Mouse (Mus musculus) lung, adult 18-20 months (tissue): ENCODE results near the gene Rtn3.
A peak's percentile ranks its signal among the peaks of the same experiment; 100 is the strongest.
"Not testable (repeated sequence)": the region's sequence is repeated elsewhere in the genome, so short reads cannot be mapped to it uniquely, and the experiment has no call there.

Source experiments
- DNase-seq, 2 experiments: peaks; one replicate each; pipeline ENCODE4 v3.0.0; 2022; ENCODE audit warnings: mixed read lengths in 2 of 2

The Rtn3 gene

DNA sequence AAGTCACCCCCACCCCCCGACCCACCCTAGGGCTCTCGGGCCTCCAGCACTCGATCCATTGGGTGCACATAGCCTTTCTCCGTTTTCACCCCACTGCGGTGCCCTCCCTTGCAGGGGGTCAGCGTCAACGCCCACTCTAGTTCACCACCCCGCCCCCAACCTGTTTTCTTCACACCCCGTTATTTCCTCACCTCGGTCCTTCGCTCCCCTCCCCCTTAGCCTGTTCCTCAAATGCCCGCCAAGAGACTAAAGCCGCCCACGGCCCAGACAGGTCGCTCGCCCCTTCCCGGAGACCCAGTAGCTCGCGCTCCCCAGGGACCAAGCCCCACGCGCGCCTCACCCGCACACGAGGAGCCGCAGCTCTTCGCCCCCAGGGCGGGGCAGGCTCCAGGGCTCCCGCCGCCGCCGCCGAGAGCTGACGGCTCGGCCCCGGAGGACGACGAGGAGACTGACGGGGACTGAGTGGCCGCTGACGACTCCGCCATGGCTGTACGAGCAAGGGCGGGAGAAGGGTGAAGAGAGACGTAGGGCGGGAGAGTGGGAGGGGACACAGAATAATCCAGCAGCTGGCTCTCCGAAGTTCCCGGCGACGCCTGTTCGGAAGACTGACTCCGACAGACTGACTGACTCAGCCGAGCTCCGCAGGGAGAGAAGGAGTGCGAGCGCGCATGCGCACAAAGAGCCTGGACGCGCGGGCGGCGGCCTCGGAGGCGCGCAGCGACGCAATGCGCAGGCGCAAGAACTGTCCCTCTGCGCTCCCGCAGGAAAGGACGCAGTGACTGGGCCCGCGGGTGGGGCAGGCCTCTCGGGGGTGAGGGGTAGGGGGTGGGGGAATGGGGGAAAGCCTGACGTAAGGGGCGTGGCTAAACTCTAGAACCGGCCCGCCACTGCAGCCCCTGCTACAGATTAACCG is at the start of gene Rtn3:
TSS of gene Rtn3 (minus strand) at position 683 of the 913 bp plus-strand sequence.
- peak; percentile 96 to 97 for DNase-seq

- DNase-seq = no peak
Observed at GRCm38 (mm10) chr19:7531906-7532305, 48.8 kb upstream of the Rtn3 start.

GRCm38 (mm10) chr19:7528639-7529428 is 45.8 kb upstream of the Rtn3 start:
- DNase-seq = peak; percentile 21 to 35

DNA sequence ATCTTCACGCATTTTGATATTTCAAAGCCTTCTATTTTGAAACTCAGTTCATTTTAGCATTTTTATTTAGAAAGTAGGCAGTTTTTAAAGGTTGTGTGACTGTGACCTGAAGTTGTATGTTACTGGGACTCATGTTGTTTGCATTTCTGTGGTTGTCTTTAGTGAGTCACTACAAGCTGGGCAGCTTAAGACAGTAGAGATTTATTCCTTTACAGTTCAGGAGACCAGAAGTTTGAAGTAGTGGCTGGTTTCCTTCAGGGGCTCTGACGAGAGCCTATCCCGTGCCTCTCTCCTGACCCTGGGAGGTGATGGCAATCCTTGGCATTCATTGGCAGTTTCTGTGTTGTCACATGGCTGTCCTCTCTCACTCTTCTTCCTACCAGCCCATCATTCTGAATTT is 41.8 kb upstream of the Rtn3 start:
- no peak for DNase-seq

DNA sequence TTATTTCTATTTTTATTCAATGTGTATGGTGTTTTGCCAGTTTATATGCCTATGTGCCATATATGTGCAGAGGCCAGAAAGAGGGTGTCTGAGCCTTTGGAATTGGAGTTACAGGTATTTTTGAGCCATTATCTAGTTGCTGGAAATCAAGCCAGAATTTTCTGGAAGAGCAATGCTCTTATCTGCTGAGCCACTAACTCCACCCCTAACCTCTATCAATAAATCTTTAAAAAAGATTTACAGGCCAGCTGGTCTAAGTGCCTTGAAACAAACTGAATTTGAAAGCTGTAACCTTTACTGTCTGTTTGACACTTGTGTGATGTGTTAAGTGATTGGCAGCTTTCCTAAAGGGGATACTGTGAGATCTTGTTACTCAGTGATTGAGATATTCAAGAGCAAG is 40.7 kb upstream of the Rtn3 start:
- no peak for DNase-seq

DNA sequence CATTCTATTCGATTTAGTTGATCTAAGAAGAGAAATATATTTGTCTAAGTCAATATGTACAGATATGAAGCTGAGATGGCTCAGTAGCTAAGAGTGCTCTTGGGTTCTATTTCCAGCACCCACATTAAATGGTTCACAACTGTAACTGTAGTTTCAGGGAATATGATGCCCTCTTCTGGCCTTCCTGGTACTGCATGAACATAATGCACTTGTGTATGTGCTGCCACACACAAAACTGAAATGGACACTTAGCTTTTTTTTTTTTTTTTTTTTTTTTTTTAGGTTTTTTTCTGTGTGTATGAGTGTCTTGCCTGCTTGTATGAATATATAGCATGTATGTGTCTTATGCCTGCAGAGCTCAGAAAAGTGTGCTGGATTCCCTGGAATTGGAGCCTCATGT is 40.2 kb upstream of the Rtn3 start:
- DNase-seq = no peak

DNA sequence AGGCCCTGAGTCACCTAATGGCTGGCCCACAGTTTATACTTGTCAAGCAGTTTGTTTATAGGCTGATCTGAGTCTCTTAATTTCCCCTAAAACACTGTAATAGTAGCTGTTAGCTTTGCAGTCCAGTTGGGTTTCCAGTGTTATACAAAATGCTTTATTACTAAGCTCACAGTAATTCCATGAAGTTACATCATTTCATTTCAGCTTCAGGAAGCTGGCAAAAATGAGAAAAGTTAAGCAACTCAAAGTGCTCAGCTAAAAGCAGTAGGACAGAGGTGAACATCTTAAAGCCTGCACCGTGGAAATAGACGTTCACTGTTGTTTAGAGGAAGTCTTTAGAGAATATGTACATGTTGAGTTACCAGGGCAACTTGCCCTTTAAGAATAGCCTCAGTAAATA is 39.8 kb upstream of the Rtn3 start:
- DNase-seq = no peak

DNA sequence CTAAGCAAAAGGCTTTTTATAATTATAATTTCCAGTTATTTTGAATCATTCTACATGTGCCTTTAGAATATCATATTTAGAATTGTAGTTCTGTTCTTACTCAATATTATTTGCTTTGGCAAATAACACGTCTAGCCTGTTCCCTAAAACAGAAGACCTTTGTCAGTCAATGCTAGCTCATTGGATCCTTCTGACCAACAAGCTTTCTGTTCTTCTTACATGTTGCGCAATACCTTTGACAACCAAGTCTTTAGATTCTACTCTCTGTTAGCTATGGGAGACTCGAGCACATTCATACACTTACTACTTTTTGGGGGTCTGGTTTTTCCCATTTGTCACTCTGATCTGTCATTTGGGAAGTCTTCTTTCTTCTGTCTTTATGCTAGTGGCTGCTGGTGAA is 38.5 kb upstream of the Rtn3 start:
- no peak for DNase-seq

DNA sequence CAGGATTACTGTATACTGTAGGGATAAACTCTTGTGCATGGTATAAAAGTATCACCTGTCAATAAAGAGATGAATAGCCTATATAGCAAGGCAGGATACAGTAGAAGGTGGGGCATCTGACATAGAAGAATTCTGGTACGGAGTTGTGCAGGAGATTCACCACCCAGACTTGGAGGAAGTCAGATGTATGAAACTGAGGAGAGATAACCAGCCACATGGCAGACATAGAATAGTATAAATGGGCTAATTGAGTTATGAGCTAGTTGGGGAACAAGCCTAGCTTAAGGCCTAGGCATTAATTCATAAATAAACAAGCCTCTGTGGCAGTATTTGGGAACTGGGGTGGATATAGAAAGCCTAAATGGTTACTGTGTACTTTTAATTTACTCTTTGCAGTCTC is 33.4 kb upstream of the Rtn3 start:
- no peak for DNase-seq

DNA sequence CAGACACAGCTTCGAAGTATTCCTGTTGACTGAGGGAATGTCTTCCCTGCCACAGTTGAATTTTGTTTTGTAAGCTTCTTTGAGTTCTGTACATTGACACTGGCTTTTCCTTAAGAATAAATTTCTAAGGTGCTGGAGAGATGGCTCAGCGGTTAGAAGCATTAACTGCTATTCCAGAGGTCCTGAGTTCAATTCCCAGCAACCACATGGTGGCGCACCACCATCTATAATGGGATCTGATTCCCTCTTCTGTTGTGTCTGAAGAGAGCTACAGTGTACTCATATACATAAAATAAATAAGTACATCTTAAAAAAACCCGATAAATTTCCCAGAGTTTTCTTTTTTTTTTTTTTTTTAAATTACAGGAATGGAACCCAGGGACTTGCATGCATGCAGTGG is 24.9 kb upstream of the Rtn3 start:
- DNase-seq = no peak

DNA sequence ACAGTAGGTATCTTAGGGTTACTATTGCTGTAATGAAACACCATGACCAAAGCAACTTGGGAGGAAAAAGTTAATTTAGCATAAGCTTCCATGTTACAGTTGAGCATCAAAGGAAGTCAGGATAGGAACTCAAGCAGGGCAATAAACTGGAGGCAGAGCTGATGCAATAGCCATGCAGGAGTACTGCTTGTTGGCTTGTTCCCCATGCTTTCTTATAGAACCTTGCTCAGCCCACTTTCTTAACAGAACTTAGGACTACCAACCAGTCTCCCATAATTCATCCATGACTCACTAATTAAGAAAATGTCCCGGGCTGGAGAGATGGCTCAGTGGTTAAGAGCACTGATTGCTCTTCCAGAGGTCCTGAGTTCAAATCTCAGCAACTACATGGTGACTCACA is 23.2 kb upstream of the Rtn3 start:
- DNase-seq = no peak

GRCm38 (mm10) chr19:7502432-7502831 is 19.4 kb upstream of the Rtn3 start:
- DNase-seq = peak in 1 of 2 experiments; percentile 24

- no peak for DNase-seq
Observed at GRCm38 (mm10) chr19:7500701-7501100, 17.6 kb upstream of the Rtn3 start.

GRCm38 (mm10) chr19:7498816-7499215 is 15.7 kb upstream of the Rtn3 start:
- DNase-seq = peak in 1 of 2 experiments; percentile 22

- not testable (repeated sequence) for DNase-seq
Observed at GRCm38 (mm10) chr19:7496070-7496469, 13.0 kb upstream of the Rtn3 start.

DNA sequence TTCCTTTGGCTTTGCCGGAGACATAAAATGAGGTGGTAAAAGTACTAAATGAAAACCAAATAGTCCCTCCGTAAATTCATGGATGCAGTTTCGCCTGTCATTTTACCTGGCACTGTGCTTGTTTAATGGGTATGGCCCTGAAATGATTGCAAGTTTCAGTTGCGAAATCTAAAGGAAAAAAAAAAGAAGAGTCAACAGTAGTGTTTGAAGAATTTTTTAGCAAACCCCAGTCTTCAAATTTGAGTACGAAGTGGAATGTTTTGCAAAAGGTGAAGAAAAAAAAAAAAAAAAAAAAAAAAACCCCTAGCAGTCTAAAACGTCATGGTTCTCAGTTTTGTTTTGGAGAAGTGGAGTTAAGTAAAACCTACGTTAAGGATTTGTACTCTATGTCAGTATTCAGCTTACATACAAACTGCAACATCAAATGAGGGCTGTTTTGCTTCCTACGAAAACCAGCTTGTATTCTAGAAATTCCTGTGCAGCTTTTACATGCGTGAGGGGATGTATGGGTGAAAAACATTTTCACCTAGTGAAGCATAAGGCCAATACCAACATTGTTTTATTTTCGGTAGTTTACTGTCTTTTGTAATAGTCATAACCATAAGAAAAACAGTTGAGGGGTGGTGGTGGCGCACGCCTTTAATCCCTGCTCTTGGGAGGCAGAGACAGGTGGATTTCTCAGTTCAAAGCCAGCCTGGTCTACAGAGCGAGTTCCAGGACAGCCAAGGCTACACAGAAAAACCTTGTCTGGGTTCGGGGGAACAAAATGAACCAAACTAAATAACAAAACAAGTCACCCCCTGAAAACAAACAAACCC is 12.3 kb upstream of the Rtn3 start:
- no peak for DNase-seq

GRCm38 (mm10) chr19:7494187-7495015 is 11.3 kb upstream of the Rtn3 start:
- DNase-seq = peak; percentile 97 to 98

- no peak for DNase-seq
Observed at GRCm38 (mm10) chr19:7493352-7494186, 10.5 kb upstream of the Rtn3 start, which contains the start of gene Atl3. Gene Atl3 (plus strand): TSS chr19:7494040.

DNA sequence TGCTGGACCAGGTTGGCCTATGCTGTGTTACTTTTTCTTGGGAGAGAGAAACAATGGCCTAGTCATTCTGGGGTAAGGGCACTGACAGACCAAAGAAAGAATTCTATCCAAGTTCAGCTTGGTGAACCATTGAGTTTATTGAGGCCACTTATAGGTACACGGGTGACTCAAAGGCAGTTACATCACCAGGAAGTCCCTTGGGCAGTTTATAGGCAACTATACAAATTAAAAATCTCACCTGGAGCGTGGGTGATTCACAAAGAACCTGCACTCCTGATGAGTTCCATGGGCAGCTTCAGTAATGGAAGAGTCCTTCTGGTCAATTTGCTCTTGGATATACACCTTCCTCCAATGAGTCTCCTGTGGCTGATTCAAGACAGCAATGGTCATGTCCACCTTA is 9.6 kb upstream of the Rtn3 start:
- no peak for DNase-seq

DNA sequence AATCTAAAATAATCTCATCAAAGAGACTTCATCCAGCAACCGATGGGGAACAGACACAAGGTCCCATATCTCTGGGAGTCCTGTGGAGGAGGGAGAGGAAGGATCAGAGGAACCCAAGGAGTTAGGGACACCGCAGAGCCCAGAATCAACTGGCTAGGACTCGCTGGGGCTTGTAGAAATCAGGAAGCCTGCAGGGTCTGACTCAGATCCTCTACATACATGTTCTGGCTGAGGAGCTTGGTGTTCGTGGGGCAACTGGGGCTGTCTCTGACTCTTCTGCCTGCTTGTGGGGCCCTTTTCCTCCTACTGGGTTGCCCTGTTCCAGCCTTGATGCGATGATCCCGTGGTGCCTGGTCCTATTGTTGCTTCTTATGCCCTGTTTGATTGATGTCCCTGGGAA is 8.9 kb upstream of the Rtn3 start:
- DNase-seq = no peak

- no peak for DNase-seq
Observed at GRCm38 (mm10) chr19:7487680-7488079, 4.6 kb upstream of the Rtn3 start.
